In the genomic region with DNA sequence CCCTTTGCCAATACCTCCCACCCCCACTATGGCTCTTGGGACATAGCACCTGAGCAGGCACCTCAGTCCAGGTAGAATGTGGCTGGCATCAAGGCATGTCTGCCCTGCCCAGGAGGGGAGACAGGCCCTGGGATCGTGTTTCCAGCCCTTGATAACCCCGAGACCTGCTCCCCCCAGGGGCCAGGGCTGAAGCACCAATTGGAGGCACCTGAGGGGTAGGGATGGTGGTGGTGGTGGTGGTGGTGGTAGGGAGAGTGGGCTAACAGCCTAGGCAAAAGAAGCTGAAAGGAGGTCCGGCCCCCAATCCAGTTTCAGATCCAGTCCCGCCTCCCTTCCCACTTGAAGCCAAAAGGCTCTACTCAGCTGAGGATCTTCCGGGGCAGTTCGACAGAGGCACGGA, we compare ENCODE assay signal across 13 mouse cellular contexts. TPM values are rescaled to one million over a fixed set of nuclear protein-coding genes. Genes with fewer than 3 reads are reported as not detected.
A peak's percentile ranks its signal among the peaks of the same experiment; 100 is the strongest.
DNase-seq lines count a peak whose midpoint lies in the region; TF ChIP-seq lines count a peak whose summit lies in the region.
"Had no signal": no experiment of that assay in that cellular context is flagged by ENCODE, and none has a peak within 500 bp of the region (broad histone marks: within the 10 kb centered on the region; RNA-seq: fewer than 3 reads in every experiment).

No protein-coding gene starts in this region.

- intact Hi-C loops in heart, adult 2 months (cut with DNase I): loop anchor here (1.0 kb wide), 1 partner anchor 18 kb away; no protein-coding TSS in a partner anchor

- DNase-seq in heart, adult 11 months: peak; percentile 92
- DNase-seq in heart, adult 2 months: no peak
- DNase-seq in kidney, postnatal 10 days: peak; percentile 41
- DNase-seq in kidney, adult 9 months: no peak
- no peak for DNase-seq in thymus, adult 2 months
- no peak for DNase-seq in thymus, postnatal 0 days (ENCODE audit: low spot score)
- DNase-seq in layer of hippocampus, adult 9-11 months: no peak
- no peak for DNase-seq in ovary, postnatal 36 days (ENCODE audit: low spot score)

- no peak for TF ChIP-seq EP300 in heart, adult 2 months (IDR thresholded peaks at IDR 0.05; ENCODE audit: insufficient read depth, low read depth, low read length)

- H3K4me1 ChIP-seq in heart, adult 2 months (ENCODE audit: control insufficient read depth, insufficient read depth, low read length): peaks cover 3% of the 10 kb centered on the region; the same call in 1 of the 2 replicates
- peaks cover 19% of the 10 kb centered on the region for H3K4me1 ChIP-seq in thymus, adult 2 months (replicated peaks; ENCODE audit: control insufficient read depth, insufficient read depth, low read length)

- H3K9ac ChIP-seq in heart, adult 2 months (ENCODE audit: low read depth, low read length): no peak overlapping the region
- H3K9ac ChIP-seq: embryonic facial prominence, embryonic 13.5 days; forebrain, embryonic 13.5 days; midbrain, embryonic 12.5 days had no signal

- H3K27ac ChIP-seq in heart, adult 2 months: no peak overlapping the region
- no peak overlapping the region for H3K27ac ChIP-seq in thymus, adult 2 months (ENCODE audit: control insufficient read depth, insufficient read depth, low read length)
- H3K27ac ChIP-seq: embryonic facial prominence, embryonic 13.5 days; forebrain, embryonic 13.5 days; midbrain, embryonic 12.5 days had no signal

- no peaks in the 10 kb centered on the region for H3K27me3 ChIP-seq in heart, adult 2 months (ENCODE audit: control insufficient read depth, insufficient read depth, low read length)
- H3K27me3 ChIP-seq in thymus, adult 2 months (ENCODE audit: control insufficient read depth, insufficient read depth, low read length): no peaks in the 10 kb centered on the region
- H3K27me3 ChIP-seq: embryonic facial prominence, embryonic 13.5 days; forebrain, embryonic 13.5 days; heart, embryonic 13.5 days; midbrain, embryonic 12.5 days had no signal

- TF ChIP-seq CTCF in heart, adult 2 months (IDR thresholded peaks at IDR 0.05): no peak
- TF ChIP-seq CTCF in thymus, adult 2 months (IDR thresholded peaks at IDR 0.05; ENCODE audit: borderline replicate concordance, control insufficient read depth, extremely low read depth, insufficient read depth, low read length, poor library complexity): 0 out of 2 replicates have a peak, but pooled peaks have one; percentile 24

- no peaks in the 10 kb centered on the region for H3K36me3 ChIP-seq in heart, adult 2 months (ENCODE audit: control insufficient read depth, insufficient read depth, low read length)
- peaks cover 35% of the 10 kb centered on the region for H3K36me3 ChIP-seq in thymus, adult 2 months (ENCODE audit: control insufficient read depth, insufficient read depth, low read length)

- H3K4me3 ChIP-seq in heart, adult 2 months: no peak overlapping the region
- H3K4me3 ChIP-seq in thymus, adult 2 months (ENCODE audit: control insufficient read depth, insufficient read depth, low read length): no peak overlapping the region
- H3K4me3 ChIP-seq: embryonic facial prominence, embryonic 13.5 days; forebrain, embryonic 13.5 days; heart, embryonic 13.5 days; midbrain, embryonic 12.5 days had no signal

- WGBS in heart, adult 2 months: 71% methylated on average over 7 of the region's 7 CpGs
- WGBS in thymus, adult 2 months: 93% methylated on average over 7 of the region's 7 CpGs

- no peak for TF ChIP-seq POLR2A in heart, adult 2 months (IDR thresholded peaks at IDR 0.05; ENCODE audit: insufficient read depth, low read depth, low read length)
- no peak for TF ChIP-seq POLR2A in thymus, adult 2 months (IDR thresholded peaks at IDR 0.05; ENCODE audit: control insufficient read depth, extremely low read depth, insufficient read depth, low read length, poor library complexity)

- no peaks in the 10 kb centered on the region for H3K79me2 ChIP-seq in heart, adult 2 months (replicated peaks; ENCODE audit: control insufficient read depth, insufficient read depth, low read length)

RNA-seq across cellular contexts. Expression of a gene that starts 5.8 kb away (rescaled TPM):
- 1 to 10 TPM; 3.7 to 6.0 TPM for total RNA-seq in heart, adult 2 months (2021)
- 11.2 and 13.4 TPM in 2 replicates for polyA plus RNA-seq in heart, adult 2 months (2012; rRNA removed)
- 275 TPM in 2 replicates for polyA plus RNA-seq in thymus, adult 2 months (2012; rRNA removed)
- 57.5 and 58.6 TPM in 2 replicates for polyA plus RNA-seq in thymus, postnatal 0 days (2015; fragmentation: Nextera tagmentation; extraction: Ambion mirVana)

RNA-seq across cellular contexts. Expression of a gene that starts 16.9 kb away (rescaled TPM):
- 1 to 10 TPM; 1.6 to 2.5 TPM for total RNA-seq in heart, adult 2 months (2021)
- polyA plus RNA-seq in heart, adult 2 months (2012; rRNA removed): 7.0 and 7.6 TPM in 2 replicates
- 27.0 and 27.4 TPM in 2 replicates for polyA plus RNA-seq in thymus, adult 2 months (2012; rRNA removed)
- polyA plus RNA-seq in thymus, postnatal 0 days (2015; fragmentation: Nextera tagmentation; extraction: Ambion mirVana): 14.1 and 14.5 TPM in 2 replicates

RNA-seq across cellular contexts. Expression of a gene that starts 17.0 kb away (rescaled TPM):
- 1 to 10 TPM; 5.4 to 5.7 TPM for total RNA-seq in heart, adult 2 months (2021)
- polyA plus RNA-seq in heart, adult 2 months (2012; rRNA removed): 15.7 and 17.3 TPM in 2 replicates
- polyA plus RNA-seq in thymus, adult 2 months (2012; rRNA removed): 30.0 and 33.1 TPM in 2 replicates
- 12.2 and 13.5 TPM in 2 replicates for polyA plus RNA-seq in thymus, postnatal 0 days (2015; fragmentation: Nextera tagmentation; extraction: Ambion mirVana)

RNA-seq across cellular contexts. Expression of a gene that starts 23.8 kb away (rescaled TPM):
- 100 to 1,000 TPM; 801 to 911 TPM for total RNA-seq in heart, adult 2 months (2021)
- polyA plus RNA-seq in heart, adult 2 months (2012; rRNA removed): 155 and 253 TPM in 2 replicates
- 193 and 312 TPM in 2 replicates for polyA plus RNA-seq in thymus, adult 2 months (2012; rRNA removed)
- polyA plus RNA-seq in thymus, postnatal 0 days (2015; fragmentation: Nextera tagmentation; extraction: Ambion mirVana): 1,919 and 1,995 TPM in 2 replicates

RNA-seq across cellular contexts. Expression of a gene that starts 28.7 kb away (rescaled TPM):
- 1 to 10 TPM; 8.2 to 9.8 TPM for total RNA-seq in heart, adult 2 months (2021)
- 17.2 and 17.5 TPM in 2 replicates for polyA plus RNA-seq in heart, adult 2 months (2012; rRNA removed)
- 15.4 and 18.5 TPM in 2 replicates for polyA plus RNA-seq in thymus, adult 2 months (2012; rRNA removed)
- polyA plus RNA-seq in thymus, postnatal 0 days (2015; fragmentation: Nextera tagmentation; extraction: Ambion mirVana): 26.4 and 29.6 TPM in 2 replicates
- total RNA-seq: neutrophil, adult 5-6 weeks had no signal

Comparison
In these comparisons a context has a peak if more than half of its experiments do, and no peak if none do; other contexts are left out.
1. DNase-seq: peak in heart, adult 11 months (single experiment) and kidney, postnatal 10 days (single experiment); none in heart, adult 2 months (0 of 2), kidney, adult 9 months (single experiment), thymus, adult 2 months (single experiment), thymus, postnatal 0 days (single experiment), layer of hippocampus, adult 9-11 months (single experiment) and ovary, postnatal 36 days (single experiment).